Mouse (Mus musculus) thymus, adult 2 months (tissue): Measurements from ENCODE around the gene Pick1. TPM values are rescaled to one million over a fixed set of nuclear protein-coding genes. Genes with fewer than 3 reads are reported as not detected.

Experiments used
- DNase-seq: peaks from one replicate; pipeline ENCODE4 v3.0.0; 2021
- H3K27ac ChIP-seq: fragments of 200-500 bp; 2 replicates; pipeline ENCODE4 v1.5.1; 2012; ENCODE audit warnings: low read length, control low read depth; ENCODE audit not compliant: control insufficient read depth, insufficient read depth
- H3K27me3 ChIP-seq: fragments of 200-500 bp; 2 replicates; pipeline ENCODE4 v1.6.1; 2012; ENCODE audit warnings: mild to moderate bottlenecking, low read length, moderate library complexity, mixed read lengths; ENCODE audit not compliant: control insufficient read depth, insufficient read depth
- H3K36me3 ChIP-seq: fragments of 200-500 bp; 2 replicates; pipeline ENCODE4 v1.6.1; 2012; ENCODE audit warnings: mild to moderate bottlenecking, low read length, moderate library complexity; ENCODE audit not compliant: control insufficient read depth, insufficient read depth
- H3K4me1 ChIP-seq: fragments of 200-500 bp; replicated peaks from 2 replicates; pipeline ENCODE4 v1.6.1; 2012; ENCODE audit warnings: low read length; ENCODE audit not compliant: control insufficient read depth, insufficient read depth
- H3K4me3 ChIP-seq: fragments of 200-500 bp; 2 replicates; pipeline ENCODE4 v1.5.1; 2012; ENCODE audit warnings: mild to moderate bottlenecking, low read length, control low read depth, moderate library complexity; ENCODE audit not compliant: control insufficient read depth, insufficient read depth
- CTCF ChIP-seq: fragments of 200-500 bp; IDR thresholded peaks from 2 replicates; pipeline ENCODE4 v1.5.1; 2012; ENCODE audit warnings: mild to moderate bottlenecking, control low read depth, low read length, moderate library complexity, borderline replicate concordance; ENCODE audit not compliant: control insufficient read depth, poor library complexity, insufficient read depth; ENCODE audit errors: extremely low read depth
- POLR2A ChIP-seq: fragments of 200-500 bp; IDR thresholded peaks from 2 replicates; pipeline ENCODE4 v1.6.1; 2012; ENCODE audit warnings: mild to moderate bottlenecking, low read length, control low read depth, moderate library complexity; ENCODE audit not compliant: control insufficient read depth, poor library complexity, insufficient read depth; ENCODE audit errors: extremely low read depth
- whole genome bisulfite sequencing: fragments of 180-500 bp; shearing (Covaris S2); methylation state at CpG from one replicate; pipeline ENCODE4 v1.1.7; 2018; 5-methylcytosine and 5-hydroxymethylcytosine counted together
- polyA plus RNA-seq: library from polyadenylated mRNA; depleted of rRNA; stranded (reverse); fragments of >200 nt; gene quantifications from 2 replicates; pipeline ENCODE4 v1.2.3, GENCODE M21; 2012; rRNA removed

The Pick1 gene
- polyA plus RNA-seq, result 27.1 and 27.7 TPM in 2 replicates

DNA sequence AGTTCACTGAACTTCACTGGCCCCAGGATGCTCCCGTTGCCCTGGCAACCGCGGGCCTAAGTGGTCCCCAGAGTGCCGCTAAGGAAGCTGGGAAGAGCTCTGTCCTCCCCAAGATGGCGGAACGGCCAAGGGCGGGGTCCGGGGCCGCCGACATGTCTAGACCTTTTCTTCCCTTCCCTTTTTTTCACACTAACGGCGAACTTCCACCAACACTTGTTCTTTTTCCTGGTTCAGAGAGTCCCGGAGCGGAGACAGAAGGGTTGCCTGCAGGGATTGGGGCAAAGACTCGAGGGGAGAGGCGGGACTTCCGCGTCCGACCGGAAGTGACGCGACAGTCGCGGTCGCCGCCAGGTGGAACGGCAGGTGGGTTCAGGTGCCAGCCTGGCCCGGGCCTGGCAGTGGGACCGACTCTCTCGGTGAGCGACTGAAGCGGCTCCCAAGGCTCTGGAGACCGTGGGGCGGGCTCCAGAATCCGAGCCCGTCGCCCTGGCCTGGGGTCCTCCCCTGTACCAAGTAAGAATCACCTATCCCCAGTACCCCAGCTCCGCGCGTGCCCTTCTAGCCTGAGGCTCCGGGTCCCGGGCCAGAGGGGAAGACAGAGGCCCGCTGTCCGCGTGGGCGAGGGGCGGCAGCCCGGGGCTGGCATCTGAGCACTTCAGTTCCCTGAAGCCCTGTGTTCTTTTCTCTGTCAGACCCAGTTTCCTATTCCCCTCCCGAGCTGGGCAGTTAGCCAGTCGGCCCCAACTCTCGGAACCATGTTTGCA, at the start of gene Pick1, which contains the start of gene Gm49486:
Gene Pick1 (plus strand): TSS at position 116 of the 764 bp plus-strand sequence.
Gene Gm49486 (plus strand): TSS at position 334 of the 764 bp plus-strand sequence.
- peak; percentile 88 for DNase-seq
- H3K27me3 ChIP-seq, result no peaks in the 10 kb centered on the region
- H3K27ac ChIP-seq, result peak within 1 kb of the TSS; percentile 82; the same call in 1 of the 2 replicates
- TF ChIP-seq POLR2A, result no peak
- TF ChIP-seq CTCF, result 0 out of 2 replicates have a peak, but pooled peaks have one; percentile 28
- H3K36me3 ChIP-seq, result no peaks in the 10 kb centered on the region
- WGBS, result under 1% methylated on average over 51 of the region's 51 CpGs
- peak within 1 kb of the TSS; percentile 98 for H3K4me3 ChIP-seq
- H3K4me1 ChIP-seq, result peaks cover 6% of the 10 kb centered on the region

DNA sequence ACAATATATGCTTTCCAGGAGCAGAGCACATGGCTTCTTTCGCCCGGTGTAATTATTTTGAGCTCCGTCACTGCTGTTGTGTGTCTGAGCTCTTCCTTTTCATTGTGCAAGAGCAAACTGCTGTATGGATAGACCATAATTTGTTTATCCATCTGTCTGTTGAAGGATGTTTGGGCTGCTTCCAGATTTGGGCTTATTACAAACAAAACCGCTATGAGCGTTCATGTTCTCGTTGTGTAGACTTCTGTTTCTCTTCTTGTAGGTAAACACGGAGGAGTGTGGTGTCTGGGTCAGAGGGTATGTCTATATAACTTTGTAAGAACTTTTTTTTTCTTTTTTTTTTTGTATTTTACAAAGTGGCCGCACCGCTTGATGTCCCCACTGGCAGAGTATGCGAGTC, 43.8 kb upstream of the Pick1 start:
- no peak for TF ChIP-seq CTCF
- TF ChIP-seq POLR2A, result no peak
- no peaks in the 10 kb centered on the region for H3K4me1 ChIP-seq
- WGBS, result 95% methylated on average over 10 of the region's 10 CpGs
- H3K27ac ChIP-seq, result no peak overlapping the region
- DNase-seq, result no peak
- no peak overlapping the region for H3K4me3 ChIP-seq
- no peaks in the 10 kb centered on the region for H3K27me3 ChIP-seq
- no peaks in the 10 kb centered on the region for H3K36me3 ChIP-seq

DNA sequence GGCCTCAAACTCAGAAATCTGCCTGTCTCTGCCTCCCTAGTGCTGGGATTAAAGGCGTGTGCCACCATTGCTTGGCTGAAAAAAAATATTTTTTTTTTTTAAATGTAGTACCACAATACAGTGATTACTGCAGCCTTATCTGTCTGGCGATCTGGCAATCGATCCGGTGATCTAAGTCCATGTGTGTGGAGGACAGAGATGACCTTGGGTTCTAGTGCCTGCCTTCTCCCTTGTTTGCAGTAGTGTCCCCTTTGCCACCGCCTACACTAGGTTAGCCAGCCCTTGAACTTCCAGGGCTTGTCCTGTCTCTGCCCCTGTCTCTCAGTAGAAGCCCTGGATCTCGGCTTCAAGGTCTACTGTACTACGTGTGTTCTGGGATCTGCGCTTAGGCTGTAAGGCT, 41.2 kb upstream of the Pick1 start:
- H3K4me3 ChIP-seq, result no peak overlapping the region
- DNase-seq, result no peak
- no peak overlapping the region for H3K27ac ChIP-seq
- TF ChIP-seq POLR2A, result no peak
- TF ChIP-seq CTCF, result no peak
- no peaks in the 10 kb centered on the region for H3K27me3 ChIP-seq
- H3K4me1 ChIP-seq, result no peaks in the 10 kb centered on the region
- no peaks in the 10 kb centered on the region for H3K36me3 ChIP-seq
- 93% methylated on average over 8 of the region's 8 CpGs for WGBS

DNA sequence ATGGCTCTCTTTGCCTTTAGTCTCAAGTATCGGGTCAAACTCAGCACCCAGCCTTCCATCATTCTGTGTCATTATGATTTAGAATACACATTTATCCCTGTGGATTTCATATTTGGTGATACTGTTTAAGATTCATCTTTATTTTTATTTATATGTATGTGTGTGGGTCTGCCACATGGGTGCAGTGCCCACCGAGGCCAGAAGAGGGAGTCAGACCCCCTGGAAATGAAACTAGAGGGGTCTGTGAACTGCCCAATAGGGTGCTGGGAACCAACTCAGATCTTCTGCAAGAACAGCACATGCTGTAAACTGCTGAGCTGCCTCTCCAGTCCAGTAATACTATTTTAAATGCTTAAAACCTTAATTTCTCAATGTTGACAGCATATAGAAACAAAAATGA, 37.5 kb upstream of the Pick1 start:
- no peaks in the 10 kb centered on the region for H3K4me1 ChIP-seq
- no peak for DNase-seq
- H3K27me3 ChIP-seq, result no peaks in the 10 kb centered on the region
- TF ChIP-seq CTCF (no peak), POLR2A (no peak)
- H3K36me3 ChIP-seq, result no peaks in the 10 kb centered on the region
- no peak overlapping the region for H3K4me3 ChIP-seq
- 97% methylated on average over 2 of the region's 2 CpGs for WGBS
- no peak overlapping the region for H3K27ac ChIP-seq

DNA sequence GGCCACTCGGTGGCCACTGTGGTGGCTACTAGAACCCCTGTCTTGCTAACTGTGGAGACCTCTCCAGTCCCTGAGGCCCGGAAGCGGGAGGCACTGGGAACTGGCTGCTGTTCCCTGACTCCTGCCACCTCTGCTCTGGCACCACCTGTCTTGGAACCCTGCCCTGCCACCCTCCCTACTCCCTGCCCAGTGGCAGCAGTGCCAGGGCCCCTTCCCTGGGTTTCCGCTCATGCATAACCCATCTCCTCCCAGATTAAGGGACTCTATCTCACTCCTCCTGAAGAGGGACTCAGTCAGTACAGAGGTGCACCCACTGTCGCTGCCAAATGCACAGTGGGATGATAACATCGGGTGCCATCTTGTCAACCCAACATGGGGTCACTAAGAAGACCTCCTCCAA, 36.5 kb upstream of the Pick1 start:
- 95% methylated on average over 6 of the region's 6 CpGs for WGBS
- Histone ChIP-seq H3K27ac (no peak overlapping the region), H3K36me3 (no peaks in the 10 kb centered on the region), H3K4me1 (no peaks in the 10 kb centered on the region), H3K4me3 (no peak overlapping the region), H3K27me3 (no peaks in the 10 kb centered on the region)
- no peak for TF ChIP-seq CTCF
- no peak for TF ChIP-seq POLR2A
- no peak for DNase-seq

DNA sequence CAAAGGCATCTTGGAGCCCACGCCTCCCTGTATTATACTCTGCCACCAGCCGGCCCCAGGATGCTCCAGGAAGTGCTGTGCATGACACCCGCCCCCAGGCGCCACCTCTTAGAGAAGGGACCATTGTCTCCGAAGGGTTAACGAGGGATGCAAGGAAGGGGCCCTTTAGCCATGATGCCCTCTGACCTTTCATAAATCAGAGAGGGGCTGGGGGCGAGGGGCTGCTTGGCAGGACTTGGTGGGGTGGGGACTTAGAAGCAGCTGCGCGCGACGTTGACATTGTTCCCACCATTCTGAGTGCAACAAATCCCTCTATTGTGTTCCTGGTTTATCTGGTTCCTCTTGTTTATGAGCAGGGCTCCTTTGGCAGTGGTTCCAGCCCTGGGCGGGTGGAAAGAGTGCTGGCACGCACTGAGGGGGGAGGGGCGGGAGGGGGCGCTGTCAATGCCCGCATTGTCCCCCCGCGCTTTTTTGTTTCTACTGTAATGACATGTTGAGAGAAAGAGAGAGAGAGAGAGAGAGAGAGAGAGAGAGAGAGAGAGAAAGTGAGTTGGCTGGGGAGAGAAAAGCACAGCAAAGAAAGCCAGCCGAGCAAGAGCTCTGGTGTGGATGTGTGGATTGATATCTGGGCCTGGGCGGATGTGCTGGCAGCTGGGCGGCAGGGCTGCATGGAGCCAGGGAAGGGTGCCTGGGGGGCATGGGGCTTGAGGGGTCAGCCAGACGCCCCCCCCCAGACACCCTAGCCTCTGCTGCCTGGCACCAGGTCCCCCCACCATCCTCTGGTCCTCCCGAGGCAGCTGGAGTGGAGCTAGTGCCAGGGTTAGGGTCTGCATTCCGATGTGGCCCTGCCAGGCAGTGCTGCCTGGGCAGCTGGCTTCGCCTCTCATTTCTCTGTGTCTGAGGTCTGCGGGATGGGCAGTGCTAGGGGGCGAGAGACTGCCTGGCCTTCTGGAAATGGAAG, 35.8 kb upstream of the Pick1 start:
- no peaks in the 10 kb centered on the region for H3K4me1 ChIP-seq
- WGBS, result 81% methylated on average over 27 of the region's 27 CpGs
- H3K4me3 ChIP-seq, result no peak overlapping the region
- H3K27ac ChIP-seq, result no peak overlapping the region
- H3K36me3 ChIP-seq, result no peaks in the 10 kb centered on the region
- no peaks in the 10 kb centered on the region for H3K27me3 ChIP-seq
- DNase-seq, result no peak
- TF ChIP-seq POLR2A (no peak), CTCF (no peak)
